Mouse (Mus musculus) brain, embryonic 18.5 days (tissue): ENCODE measurements around the gene Ehbp1l1.
"Not testable (repeated sequence)": the region's sequence is repeated elsewhere in the genome, so short reads cannot be mapped to it uniquely, and the experiment has no call there.

ENCODE experiments used
- DNase-seq: peaks from one replicate; pipeline ENCODE4 v3.0.0-alpha.2; 2012; ENCODE audit warnings: low read depth, low spot score

The Ehbp1l1 gene

DNA sequence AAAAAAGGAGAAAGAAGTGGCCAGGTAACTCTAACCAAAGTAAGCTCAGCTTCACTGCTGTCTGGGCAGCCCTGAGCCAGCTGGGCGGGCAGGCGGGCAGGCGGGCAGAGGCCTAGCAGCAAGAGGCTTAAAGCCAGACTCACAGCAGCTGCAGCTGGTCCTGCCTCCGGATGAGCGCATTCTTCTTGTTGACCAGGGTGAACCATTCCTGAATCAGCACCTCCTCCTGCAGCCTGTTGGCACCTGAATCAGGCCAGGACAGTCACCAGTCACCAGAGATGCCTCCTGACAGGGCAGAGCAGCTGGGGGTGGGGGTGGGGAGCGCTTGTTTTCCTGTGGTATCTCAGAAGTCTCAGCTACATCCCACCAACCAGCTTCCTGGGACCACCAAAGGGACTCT is 16.0 kb downstream of the Ehbp1l1 start:
- no peak for DNase-seq

DNA sequence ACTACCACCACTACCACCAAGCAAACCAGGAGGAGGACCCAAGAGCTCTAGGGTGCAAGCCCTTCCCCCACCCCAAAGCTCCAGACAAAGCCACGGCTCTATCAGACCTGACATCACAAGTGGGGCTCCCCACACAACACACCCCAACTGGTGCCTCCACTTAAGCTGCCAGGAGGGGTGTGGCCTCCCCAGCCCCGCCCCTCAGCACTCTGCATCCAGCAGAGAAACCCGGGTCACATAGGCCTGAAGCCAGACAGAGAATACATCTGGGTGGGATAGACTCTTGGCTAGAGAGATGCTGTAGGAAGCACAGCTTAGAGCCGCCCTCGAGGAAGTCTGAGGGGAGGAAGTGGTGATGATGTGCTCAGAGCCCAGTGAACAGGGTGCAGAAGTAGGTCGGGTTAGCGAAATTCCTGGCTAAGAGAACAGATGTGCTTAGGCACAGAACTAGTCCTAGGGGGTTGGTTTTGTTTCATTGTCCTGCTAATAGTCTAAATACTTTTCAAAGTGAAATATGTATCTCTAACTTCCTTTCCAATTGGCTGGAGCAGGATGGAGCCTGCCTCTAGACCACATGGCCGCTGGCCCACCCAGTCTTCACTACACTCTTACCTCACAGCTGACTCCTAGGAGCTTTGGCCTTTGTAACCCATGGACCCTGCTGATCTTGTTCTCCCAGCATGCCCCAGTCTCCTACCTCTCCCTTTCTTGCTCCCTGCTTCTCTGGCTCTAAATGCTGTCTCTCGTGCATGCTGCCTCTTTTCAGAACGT is 21.1 kb downstream of the Ehbp1l1 start:
- no peak for DNase-seq

DNA sequence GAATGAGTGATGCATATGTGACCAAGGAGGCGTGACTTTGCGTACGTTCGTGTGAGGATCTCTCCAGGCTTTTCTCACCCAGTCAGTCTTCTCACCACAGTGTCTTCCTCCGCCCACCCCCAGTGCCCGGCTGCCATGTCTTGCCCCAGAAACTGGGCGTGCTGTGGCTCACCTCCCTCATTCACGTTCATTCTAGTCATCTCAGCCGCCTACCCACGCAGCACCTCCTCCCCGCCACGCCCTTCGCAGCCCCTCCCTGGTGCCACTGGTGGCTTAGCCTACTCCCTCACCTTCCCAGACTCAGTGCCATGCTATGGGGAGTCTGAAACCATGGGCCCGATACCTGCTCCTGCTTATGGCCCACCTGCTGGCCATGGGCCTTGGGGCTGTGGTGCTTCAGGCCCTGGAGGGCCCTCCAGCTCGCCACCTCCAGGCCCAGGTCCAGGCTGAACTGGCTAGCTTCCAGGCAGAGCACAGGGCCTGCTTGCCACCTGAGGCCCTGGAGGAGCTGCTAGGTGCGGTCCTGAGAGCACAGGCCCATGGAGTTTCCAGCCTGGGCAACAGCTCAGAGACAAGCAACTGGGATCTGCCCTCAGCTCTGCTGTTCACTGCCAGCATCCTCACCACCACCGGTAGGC is 21.8 kb downstream of the Ehbp1l1 start, which contains the start of gene Kcnk7:
Gene Kcnk7, plus strand, starts transcription at position 205 of the 638 bp plus-strand sequence.
- no peak for DNase-seq

DNA sequence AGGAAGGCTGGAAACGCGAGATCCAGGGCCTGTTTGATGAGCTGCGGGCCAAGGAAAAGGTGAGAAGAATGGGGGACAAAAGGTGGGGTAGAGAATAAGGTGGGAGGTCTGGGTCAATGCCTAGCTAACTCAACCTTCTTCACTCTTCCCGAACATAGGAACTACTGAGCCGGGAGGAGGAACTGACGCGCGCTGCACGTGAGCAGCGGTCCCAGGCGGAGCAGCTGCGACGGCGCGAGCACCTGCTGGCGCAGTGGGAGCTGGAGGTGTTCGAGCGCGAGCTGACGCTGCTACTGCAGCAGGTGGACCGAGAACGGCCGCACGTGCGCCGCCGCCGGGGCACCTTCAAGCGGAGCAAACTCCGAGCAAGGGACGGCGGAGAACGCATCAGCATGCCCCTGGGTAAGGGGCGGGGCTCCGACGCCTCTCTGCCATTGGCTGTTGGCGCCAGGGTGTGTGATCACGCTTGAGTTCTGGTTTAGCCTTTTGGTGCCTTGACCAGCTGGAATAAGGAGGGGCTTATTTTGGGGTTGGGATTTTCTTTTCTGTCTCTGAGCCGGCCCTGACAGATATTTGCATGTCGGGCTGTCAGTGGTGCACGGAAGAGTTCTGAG is 30.2 kb downstream of the Ehbp1l1 start:
- DNase-seq, result no peak

DNA sequence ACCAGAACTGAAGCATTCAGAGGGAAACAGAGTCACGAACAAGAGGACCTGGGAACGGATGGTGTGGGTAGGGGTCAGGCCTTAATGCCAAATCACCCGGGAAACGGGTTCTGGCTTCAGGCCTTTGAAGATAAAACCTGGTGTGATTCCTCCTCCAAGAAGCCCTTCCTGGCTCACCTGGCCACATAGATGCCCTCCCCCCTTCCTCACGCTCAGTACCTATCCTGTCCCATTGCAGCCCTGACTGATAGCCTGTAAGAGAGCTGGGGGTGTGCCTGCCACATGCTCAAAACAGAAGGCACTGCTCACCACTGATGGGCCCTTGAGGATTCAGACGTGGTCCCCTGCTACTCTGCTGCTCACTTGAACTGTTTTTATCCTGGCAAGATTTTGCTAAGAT is 32.3 kb downstream of the Ehbp1l1 start:
- DNase-seq, result no peak

DNA sequence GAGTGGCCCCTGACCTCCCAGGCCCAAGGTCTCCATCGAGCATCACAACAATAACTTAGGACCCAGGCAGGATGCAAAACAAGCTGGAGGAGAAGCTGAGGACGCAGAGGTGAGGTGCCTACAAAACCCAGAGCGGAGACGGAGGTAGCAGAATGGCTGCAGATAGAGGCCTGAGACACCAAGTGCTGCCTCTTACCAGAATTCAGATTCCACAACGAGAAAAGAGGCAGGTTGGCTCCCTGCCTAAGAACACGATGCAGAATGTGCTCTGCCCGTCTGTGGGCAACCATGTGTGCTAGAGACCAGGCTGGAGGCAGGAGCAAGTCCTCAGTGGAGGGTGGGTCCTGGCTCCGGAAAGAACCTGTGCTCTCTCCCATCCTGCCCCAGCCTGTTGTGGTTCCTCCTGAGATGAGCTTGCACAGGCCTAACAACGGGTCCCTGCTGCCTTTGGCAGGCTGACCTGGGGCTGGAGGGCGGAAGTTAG is 33.2 kb downstream of the Ehbp1l1 start:
- DNase-seq, result no peak

DNA sequence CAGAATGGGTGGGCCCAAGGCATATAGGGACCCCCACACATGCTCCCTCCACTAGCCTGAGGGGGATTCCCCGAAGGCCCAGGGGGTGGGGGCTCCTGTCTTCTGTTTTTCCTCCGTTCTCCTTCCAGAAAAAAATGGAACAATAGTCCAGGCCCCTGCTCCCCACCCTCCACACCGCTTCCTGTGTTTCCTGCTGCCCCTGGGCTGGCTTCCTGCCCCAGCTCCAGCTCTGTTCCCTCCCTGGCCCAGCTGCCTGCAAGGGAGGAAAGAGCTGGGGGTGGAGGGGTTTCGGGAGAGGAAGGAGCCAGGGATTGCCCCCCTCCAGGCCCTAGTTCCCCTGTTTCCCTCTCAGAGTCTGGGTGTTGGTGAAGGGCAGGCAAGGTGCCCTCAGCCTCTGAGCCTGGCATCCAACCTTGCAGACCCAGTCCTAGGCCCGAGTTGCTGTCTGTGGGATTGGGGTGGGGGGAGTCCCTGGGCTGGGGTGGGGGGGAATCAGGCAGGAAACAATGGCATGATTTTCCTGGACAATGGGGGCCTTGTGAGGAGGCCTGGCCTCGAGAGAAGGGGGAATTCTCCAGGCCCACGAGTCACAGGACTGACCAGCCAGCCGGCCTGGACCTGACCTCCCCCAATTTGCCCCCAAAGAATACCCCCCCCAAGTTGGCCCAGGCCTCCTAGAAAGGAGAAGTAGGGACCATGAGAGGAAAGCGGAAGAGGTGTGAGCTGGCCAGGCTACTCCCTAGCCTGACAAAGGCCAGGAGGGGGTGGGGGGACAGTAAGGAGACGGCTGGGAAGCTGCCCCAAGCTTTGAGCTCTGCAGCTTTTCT is 33.8 kb downstream of the Ehbp1l1 start:
- DNase-seq, result no peak

DNA sequence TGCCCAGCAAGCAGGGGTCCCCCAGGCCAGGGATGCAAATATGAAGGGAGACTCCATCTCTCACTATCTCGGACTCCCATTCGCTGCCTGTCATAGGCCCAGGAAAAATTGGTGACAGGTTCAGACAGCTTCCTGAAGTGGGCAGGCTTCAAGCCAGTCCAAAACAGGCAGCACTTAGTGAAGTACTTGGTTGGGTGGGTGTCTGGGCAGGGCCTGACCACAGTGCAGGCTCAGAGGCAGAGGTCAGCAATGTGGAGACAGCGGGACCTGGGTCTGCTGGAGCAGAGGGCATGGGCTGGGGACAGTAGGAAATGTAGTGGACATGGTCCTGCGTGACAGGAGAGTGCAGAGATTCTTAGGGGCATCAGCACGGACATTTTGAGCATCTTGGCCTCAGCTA is 34.5 kb downstream of the Ehbp1l1 start:
- DNase-seq, result no peak

DNA sequence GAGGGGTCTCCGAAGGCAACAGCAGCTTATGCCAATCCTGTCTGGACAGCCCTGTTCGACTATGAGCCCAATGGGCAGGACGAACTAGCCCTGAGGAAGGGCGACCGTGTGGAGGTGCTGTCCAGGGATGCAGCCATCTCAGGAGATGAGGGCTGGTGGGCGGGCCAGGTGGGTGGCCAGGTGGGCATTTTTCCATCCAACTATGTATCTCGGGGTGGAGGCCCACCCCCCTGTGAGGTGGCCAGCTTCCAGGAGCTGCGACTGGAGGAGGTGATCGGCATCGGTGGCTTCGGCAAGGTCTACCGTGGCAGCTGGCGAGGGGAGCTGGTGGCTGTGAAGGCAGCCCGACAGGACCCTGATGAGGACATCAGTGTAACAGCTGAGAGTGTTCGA is 35.8 kb downstream of the Ehbp1l1 start:
- DNase-seq, result no peak

DNA sequence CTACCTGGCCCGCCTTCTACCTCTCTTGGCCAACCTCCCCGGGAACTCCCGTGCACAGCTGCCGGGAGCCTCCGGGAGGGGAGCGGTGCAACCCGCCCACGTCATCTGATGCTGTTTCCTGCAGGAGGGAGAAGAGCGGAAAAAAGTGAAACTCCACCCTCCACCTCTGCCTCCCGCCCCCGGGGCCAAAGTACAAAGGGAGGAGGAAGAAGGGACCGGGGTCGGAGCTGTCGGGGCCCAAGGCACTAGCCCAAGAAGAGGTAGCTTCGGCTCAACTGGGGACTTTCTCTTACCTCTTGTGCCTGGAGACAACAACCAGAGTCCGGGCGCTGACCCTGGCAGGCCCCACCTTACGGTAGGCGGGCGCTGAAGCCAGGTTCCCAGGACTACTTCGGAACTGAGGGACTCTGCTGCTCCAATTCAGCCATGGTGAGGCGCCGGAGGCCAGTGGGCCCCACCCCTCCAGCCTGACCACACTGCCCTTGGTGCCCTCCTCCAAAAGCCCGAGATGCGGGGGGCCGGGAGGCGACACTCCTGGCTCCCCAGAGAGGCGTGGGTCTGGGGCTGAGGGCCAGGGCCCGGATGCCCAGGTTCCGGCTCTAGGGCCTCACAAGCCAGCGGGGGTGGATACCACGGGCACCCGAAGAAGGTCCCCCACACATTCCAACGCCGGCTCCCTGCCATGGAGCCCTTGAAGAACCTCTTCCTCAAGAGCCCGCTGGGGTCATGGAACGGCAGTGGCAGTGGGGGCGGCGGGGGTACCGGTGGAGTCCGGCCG is 36.4 kb downstream of the Ehbp1l1 start:
- DNase-seq, result peak; percentile 28

DNA sequence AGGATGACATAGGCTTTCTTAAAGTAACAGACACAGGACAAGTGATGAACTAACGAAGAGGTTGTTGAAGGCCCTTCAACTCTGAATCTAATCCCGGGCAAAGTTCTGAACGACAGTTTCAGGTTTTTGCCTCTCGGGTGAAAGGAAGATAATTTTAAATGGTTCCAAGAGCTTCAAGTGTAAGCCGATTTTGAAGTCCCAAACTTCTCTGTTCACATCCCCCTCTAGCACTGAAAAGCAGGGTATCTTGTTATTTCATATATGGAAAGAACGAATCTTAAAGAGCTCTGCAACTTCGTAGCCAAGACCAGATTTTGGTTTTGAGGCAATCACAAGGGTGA is 37.1 kb downstream of the Ehbp1l1 start:
- DNase-seq, result no peak

DNA sequence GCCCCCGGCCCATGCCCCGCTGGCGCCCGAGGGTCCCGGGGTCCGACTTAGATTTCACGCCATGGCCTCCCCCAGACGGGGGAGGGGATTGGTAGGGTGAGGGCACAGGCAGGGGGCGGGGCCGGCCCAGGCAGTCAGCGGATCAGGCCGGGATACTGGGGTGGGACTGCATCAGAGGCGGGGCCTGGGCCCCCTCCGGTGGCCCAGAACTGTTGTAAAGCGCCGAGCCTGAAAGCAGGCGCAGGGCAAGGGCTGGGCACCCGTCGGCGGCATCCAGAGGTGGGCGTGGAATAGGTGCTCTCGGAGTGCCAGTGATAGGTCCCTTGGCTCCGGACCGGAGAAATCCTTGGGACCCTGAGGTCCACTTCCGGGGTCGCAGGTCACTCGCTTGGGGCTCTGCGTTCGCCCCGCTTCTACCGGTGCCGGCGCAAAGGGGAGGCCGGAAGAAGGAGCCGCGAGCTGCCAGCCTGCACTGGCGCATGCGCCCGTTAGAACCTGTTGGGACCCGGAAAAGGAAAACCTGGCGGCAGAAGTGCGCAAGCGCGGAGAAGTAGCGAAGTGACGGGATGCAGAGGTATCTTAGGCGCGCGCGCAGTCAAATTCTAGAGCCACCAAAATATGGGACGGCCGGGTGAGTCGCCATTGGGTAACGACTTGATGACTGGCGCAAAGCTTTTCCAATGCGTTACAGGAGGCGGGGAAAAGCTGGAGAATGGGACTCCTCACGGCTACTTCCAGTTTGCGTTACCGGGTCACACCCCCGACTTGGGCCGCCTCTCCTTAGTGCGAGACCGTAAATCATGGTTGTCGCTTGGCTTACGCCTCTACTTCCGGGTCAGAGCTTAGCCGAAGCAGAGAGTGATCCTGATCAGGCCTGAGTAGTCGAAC is 37.7 kb downstream of the Ehbp1l1 start, which contains the start of the genes Map3k11 and Pcnx3:
Gene Map3k11, plus strand, starts transcription at position 543 of the 888 bp plus-strand sequence.
Gene Pcnx3, minus strand, starts transcription at position 709 of the 888 bp plus-strand sequence.
- DNase-seq, result peak; percentile 99

DNA sequence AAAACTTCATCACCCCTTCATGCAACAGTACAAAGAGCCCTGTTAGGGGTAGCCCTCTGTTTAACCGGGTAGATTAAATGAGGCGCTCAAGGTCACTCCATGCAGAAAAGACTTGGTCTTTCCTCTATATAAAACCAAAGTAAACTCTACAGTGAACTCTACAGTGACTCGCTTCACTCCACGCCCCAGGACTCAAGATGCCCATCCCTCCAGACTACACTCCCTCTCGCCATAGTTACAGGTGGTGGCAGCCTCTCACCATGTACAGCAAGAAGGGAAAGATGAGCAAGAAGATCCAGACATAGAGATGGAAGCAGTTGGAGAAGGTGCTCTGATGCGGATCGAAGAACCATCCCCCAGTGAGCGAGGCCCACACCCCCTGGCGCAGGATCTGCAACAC is 38.4 kb downstream of the Ehbp1l1 start:
- DNase-seq, result no peak

DNA sequence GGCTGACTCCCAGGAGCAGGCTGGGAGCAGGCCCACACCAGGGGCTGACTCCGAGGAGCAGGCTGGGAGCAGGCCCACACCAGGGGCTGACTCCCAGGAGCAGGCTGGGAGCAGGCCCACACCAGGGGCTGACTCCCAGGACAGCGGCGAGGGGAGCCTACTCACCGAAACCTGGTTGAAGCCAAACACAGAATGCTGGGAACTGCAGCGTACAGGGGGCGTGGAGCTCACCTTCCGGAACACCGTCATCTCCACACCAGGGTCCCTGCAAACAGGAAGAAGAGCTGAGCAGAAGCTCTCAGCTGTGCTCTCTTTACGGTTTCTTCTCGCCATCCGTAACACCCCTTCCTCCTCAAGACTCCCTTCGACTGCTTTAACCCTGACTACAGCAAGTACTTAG is 39.2 kb downstream of the Ehbp1l1 start:
- not testable (repeated sequence) for DNase-seq

DNA sequence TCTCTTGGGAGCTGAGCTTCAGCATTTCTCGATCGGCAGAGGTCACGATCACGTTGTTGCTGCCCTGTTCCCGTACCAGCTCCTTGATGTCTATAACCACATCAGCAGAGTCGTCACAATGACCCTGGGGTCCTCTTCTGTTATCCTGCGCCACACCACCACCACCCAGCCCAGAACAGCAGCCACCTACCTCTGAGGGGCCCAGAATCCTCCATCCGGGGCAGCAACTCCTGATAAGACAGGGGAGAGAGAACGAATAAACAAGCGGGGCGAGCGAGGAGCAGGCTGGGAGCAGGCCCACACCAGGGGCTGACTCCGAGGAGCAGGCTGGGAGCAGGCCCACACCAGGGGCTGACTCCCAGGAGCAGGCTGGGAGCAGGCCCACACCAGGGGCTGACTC is 39.7 kb downstream of the Ehbp1l1 start:
- no peak for DNase-seq

DNA sequence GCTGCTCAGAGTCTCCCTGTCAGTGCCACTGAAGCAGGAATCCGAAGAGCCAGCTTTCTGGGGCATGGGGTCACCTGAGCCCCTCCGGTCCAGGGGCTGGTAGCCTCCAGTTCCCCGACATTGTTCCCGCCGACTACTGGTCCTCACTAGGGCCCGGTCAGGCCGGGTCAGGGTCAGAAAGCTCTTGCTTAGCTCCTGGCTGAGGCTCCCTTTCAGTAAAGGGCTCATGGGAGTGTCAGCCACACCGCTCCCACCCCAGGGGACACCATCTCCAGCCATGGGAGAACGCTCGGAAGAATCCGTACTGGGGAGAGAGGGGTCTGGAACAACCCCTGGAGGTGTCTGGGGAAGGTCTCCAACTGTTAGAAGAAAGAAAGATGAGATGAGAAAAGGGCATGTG is 40.3 kb downstream of the Ehbp1l1 start:
- no peak for DNase-seq

DNA sequence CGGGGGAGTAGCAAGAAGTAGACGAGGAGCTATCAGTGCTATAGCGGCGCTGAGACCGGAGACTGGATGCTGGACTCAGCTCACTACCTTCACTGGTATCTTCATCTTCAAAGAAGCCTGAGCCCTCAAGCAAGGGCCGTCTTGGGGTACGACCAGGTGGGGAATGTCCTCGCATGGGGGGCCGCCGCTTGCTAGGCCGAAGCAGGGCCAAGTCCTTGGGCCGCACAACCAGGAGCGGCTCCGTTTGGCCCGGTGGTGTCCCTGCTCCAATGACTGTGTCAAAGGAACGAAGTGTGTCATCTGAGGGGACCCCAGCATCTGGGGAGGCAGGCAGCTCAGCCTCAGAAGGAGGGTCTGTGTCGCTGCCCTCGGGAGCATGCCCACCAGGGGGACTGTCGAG is 40.7 kb downstream of the Ehbp1l1 start:
- no peak for DNase-seq

DNA sequence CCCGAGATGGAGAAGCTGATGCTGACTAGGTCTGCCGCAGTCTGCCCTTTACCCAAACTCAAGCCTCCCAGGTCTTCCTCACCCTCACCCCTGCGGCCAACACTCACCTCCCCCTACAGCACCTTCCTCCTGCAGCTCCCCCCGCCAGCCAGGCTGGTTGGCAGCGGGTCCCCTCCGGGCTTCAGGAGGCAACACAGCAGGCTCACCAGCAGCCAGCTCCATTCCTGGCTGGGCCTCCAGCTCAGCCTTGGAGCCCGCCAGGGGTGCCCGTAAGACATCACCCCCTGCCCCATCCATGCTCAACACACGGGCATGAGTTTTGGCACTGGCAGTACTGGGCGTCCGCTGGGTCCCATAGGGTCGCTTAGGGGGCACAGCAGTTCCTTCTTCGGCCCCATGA is 41.1 kb downstream of the Ehbp1l1 start:
- DNase-seq, result no peak

DNA sequence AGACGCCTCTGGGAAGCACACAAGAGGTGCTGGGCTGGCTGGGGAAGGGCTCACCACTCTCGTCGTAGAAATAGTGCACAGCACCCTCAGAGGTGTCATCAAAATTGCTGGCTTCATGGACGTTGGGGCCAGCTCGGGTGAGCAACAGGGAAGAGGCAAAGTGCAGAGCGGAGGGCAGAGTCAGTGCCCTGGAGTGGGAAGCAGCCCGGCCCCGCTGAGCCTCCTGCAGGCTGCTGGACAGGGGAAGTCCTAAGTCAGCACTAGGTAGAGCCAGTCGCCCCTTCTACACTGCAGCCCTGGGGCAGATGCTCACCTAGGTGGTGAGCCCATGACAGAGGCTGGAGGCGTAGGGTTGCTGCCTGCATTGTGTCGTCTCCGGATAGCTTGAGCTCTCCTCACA is 41.9 kb downstream of the Ehbp1l1 start:
- DNase-seq, result no peak

DNA sequence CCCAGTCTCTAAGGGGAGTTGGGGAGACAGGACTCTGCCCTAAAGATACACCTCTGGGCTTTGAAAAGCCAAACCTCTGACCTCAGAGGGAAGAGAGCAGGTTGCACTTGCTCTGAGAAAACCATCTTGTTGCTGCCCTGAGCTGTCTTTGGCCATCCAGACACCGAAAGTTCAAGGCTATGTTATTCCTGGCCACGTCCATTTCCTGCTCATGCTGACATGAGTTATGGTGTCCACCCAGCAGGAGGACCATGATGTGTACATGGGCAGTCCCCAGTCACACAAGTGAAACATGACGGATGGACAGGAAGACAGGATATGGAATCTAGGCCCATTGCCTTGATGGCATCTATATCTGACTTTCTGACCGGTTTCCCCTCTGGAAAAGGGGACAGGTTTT is 45.7 kb downstream of the Ehbp1l1 start:
- DNase-seq, result no peak
